Mouse (Mus musculus) kidney, adult 2 months (tissue): ENCODE results near the gene Dcaf15. TPM values are rescaled to one million over a fixed set of nuclear protein-coding genes. Genes with fewer than 3 reads are reported as not detected.

Experiments
- DNase-seq: peaks from one replicate; pipeline ENCODE4 v3.0.0; 2021
- H3K27ac ChIP-seq: fragments of 200-500 bp; 2 replicates; pipeline ENCODE4 v1.5.1; 2012; ENCODE audit warnings: low read depth, low read length, control low read depth, inconsistent platforms; ENCODE audit not compliant: insufficient read depth
- H3K27me3 ChIP-seq: fragments of 200-500 bp; replicated peaks from 2 replicates; pipeline ENCODE4 v1.6.1; 2012; ENCODE audit warnings: mild to moderate bottlenecking, moderate library complexity, low read length, inconsistent platforms; ENCODE audit not compliant: control insufficient read depth, insufficient read depth
- H3K36me3 ChIP-seq: fragments of 200-500 bp; 2 replicates; pipeline ENCODE4 v1.6.1; 2012; ENCODE audit warnings: mild to moderate bottlenecking, moderate library complexity, low read length, inconsistent platforms; ENCODE audit not compliant: control insufficient read depth, insufficient read depth
- H3K4me1 ChIP-seq: fragments of 200-500 bp; 2 replicates; pipeline ENCODE4 v1.6.1; 2011; ENCODE audit warnings: low read length; ENCODE audit not compliant: control insufficient read depth, insufficient read depth
- H3K4me3 ChIP-seq: fragments of 200-500 bp; 2 replicates; pipeline ENCODE4 v1.5.1; 2011; ENCODE audit warnings: mild to moderate bottlenecking, low read depth, low read length, control low read depth; ENCODE audit not compliant: insufficient read depth
- CTCF ChIP-seq: fragments of 200-500 bp; conservative IDR thresholded peaks from 2 replicates; pipeline ENCODE4 v1.5.1; 2011; ENCODE audit warnings: low read depth, mild to moderate bottlenecking, control low read depth, low read length, moderate library complexity, mixed read lengths; ENCODE audit not compliant: insufficient read depth, insufficient read length
- POLR2A ChIP-seq: fragments of 200-500 bp; IDR thresholded peaks from one replicate; pipeline ENCODE4 v1.6.1; 2011; ENCODE audit warnings: low read depth, low read length, control low read depth
- WGBS: fragments of 180-500 bp; shearing (Covaris S2); methylation state at CpG from one replicate; pipeline ENCODE4 v1.1.7; 2018; 5-methylcytosine and 5-hydroxymethylcytosine counted together
- polyA plus RNA-seq: library from polyadenylated mRNA; depleted of rRNA; stranded (reverse); fragments of >200 nt; gene quantifications from 2 replicates; pipeline ENCODE4 v1.2.3, GENCODE M21; 2012

The Dcaf15 gene
- polyA plus RNA-seq, 1 experiment, result 28.2 TPM

- TF ChIP-seq POLR2A (no peak), CTCF (no peak)
- Histone ChIP-seq H3K27ac (no peak overlapping the region), H3K4me3 (no peak overlapping the region), H3K27me3 (no peaks in the 10 kb centered on the region), H3K4me1 (peaks cover 6% of the 10 kb centered on the region), H3K36me3 (no peaks in the 10 kb centered on the region; the same call in 1 of the 2 replicates)
- 84% methylated on average over 25 of the region's 25 CpGs for WGBS
- DNase-seq, result peak; percentile 76
These were observed 2.9 kb downstream of the Dcaf15 start for GRCm38 (mm10) chr8:84101476-84102270.

- WGBS, result 94% methylated on average over 7 of the region's 7 CpGs
- no peaks in the 10 kb centered on the region for H3K27me3 ChIP-seq
- H3K36me3 ChIP-seq, result no peaks in the 10 kb centered on the region; the same call in 1 of the 2 replicates
- no peak for DNase-seq
- no peaks in the 10 kb centered on the region; the same call in 1 of the 2 replicates for H3K4me1 ChIP-seq
- TF ChIP-seq CTCF, result no peak
- no peak for TF ChIP-seq POLR2A
- H3K27ac ChIP-seq, result no peak overlapping the region
- H3K4me3 ChIP-seq, result no peak overlapping the region
These were observed 6.2 kb downstream of the Dcaf15 start for GRCm38 (mm10) chr8:84098376-84098775.

- H3K27me3 ChIP-seq, result no peaks in the 10 kb centered on the region
- no peaks in the 10 kb centered on the region for H3K4me1 ChIP-seq
- WGBS, result 71% methylated on average over 8 of the region's 8 CpGs
- no peaks in the 10 kb centered on the region; the same call in 1 of the 2 replicates for H3K36me3 ChIP-seq
- DNase-seq, result no peak
- TF ChIP-seq POLR2A (no peak), CTCF (no peak)
- no peak overlapping the region for H3K27ac ChIP-seq
- H3K4me3 ChIP-seq, result no peak overlapping the region
These were observed 8.5 kb downstream of the Dcaf15 start for GRCm38 (mm10) chr8:84096061-84096460.

GRCm38 (mm10) chr8:84090585-84090984, 14.0 kb downstream of the Dcaf15 start:
- DNase-seq, result no peak
- 90% methylated on average over 8 of the region's 8 CpGs for WGBS
- Histone ChIP-seq H3K4me3 (no peak overlapping the region), H3K36me3 (no peaks in the 10 kb centered on the region), H3K27ac (no peak overlapping the region), H3K4me1 (peaks cover 3% of the 10 kb centered on the region; the same call in 1 of the 2 replicates), H3K27me3 (no peaks in the 10 kb centered on the region)
- TF ChIP-seq POLR2A, result no peak
- no peak for TF ChIP-seq CTCF

GRCm38 (mm10) chr8:84089277-84089676, 15.3 kb downstream of the Dcaf15 start:
- H3K4me3 ChIP-seq, result no peak overlapping the region
- WGBS, result 78% methylated on average over 9 of the region's 9 CpGs
- no peak for TF ChIP-seq POLR2A
- no peak for TF ChIP-seq CTCF
- H3K36me3 ChIP-seq, result no peaks in the 10 kb centered on the region
- no peak overlapping the region for H3K27ac ChIP-seq
- peaks cover 3% of the 10 kb centered on the region; the same call in 1 of the 2 replicates for H3K4me1 ChIP-seq
- H3K27me3 ChIP-seq, result no peaks in the 10 kb centered on the region
- no peak for DNase-seq

- 88% methylated on average over 14 of the region's 14 CpGs for WGBS
- Histone ChIP-seq H3K4me3 (no peak overlapping the region), H3K27ac (no peak overlapping the region), H3K4me1 (peaks cover 3% of the 10 kb centered on the region; the same call in 1 of the 2 replicates), H3K36me3 (no peaks in the 10 kb centered on the region), H3K27me3 (no peaks in the 10 kb centered on the region)
- no peak for DNase-seq
- TF ChIP-seq POLR2A, result no peak
- TF ChIP-seq CTCF, result no peak
These were observed 16.7 kb downstream of the Dcaf15 start for GRCm38 (mm10) chr8:84087821-84088220.

- Histone ChIP-seq H3K4me3 (no peak overlapping the region), H3K36me3 (no peaks in the 10 kb centered on the region), H3K27me3 (no peaks in the 10 kb centered on the region), H3K27ac (peak overlapping the region; percentile 5; the same call in 1 of the 2 replicates), H3K4me1 (peaks cover 3% of the 10 kb centered on the region; the same call in 1 of the 2 replicates)
- 56% methylated on average over 7 of the region's 7 CpGs for WGBS
- TF ChIP-seq POLR2A (no peak), CTCF (no peak)
- DNase-seq, result peak; percentile 69
These were observed 17.4 kb downstream of the Dcaf15 start for GRCm38 (mm10) chr8:84087156-84087555.
